Mouse (Mus musculus): ENCODE data around the gene Cenpj.

DNA sequence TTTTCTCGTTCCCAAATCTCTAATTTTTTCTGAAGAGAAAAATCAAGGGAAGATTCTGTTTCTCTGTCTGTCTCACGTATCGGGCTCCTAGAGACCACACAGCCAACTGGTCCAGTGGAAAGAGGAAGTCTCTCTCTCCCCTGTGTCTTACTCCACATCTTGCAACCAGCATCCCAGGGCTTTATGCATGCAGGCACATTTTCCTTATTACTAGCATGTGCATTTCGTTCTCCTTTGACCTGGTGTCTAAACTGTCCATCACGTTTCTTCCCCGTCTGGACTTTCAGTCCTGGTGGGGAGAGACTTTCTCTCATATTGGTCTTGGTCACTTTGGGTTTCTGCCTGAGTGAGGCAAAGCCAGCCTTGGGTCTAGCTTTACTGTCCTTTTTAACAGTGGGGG, 22.3 kb downstream of the Cenpj start:
- no peak for TF ChIP-seq EP300 (IDR thresholded peaks at IDR 0.05)
- TF ChIP-seq CTCF (IDR thresholded peaks at IDR 0.05), result no peak

All from lung, postnatal 0 days (tissue).